Mouse (Mus musculus): ENCODE results near the gene Gm20498.

GRCm38 (mm10) chr12:81484727-81485191 is 47.9 kb downstream of the Gm20498 start, which contains the start of gene Cox16:
- no peak for TF ChIP-seq CTCF (IDR thresholded peaks at IDR 0.05; ENCODE audit: control insufficient read depth, insufficient read depth, insufficient read length)
- peak; percentile 74 for TF ChIP-seq MAX (IDR thresholded peaks at IDR 0.05)
- no peak for TF ChIP-seq CEBPB (IDR thresholded peaks at IDR 0.05; ENCODE audit: low read depth)
- TF ChIP-seq USF1 (IDR thresholded peaks at IDR 0.05; ENCODE audit: low read depth) = no peak
- no peak for TF ChIP-seq MYOG (IDR thresholded peaks at IDR 0.05; ENCODE audit: control insufficient read depth, extremely low read depth, insufficient read length)
- no peak for TF ChIP-seq FOSL1 (IDR thresholded peaks at IDR 0.05; ENCODE audit: insufficient read depth, low read length, poor library complexity, severe bottlenecking)
- no peak for TF ChIP-seq MYOD1 (IDR thresholded peaks at IDR 0.05; ENCODE audit: control insufficient read depth, insufficient read length, low read depth)
